Mouse (Mus musculus): Measurements from ENCODE around the gene Farp1.

The Farp1 gene

DNA sequence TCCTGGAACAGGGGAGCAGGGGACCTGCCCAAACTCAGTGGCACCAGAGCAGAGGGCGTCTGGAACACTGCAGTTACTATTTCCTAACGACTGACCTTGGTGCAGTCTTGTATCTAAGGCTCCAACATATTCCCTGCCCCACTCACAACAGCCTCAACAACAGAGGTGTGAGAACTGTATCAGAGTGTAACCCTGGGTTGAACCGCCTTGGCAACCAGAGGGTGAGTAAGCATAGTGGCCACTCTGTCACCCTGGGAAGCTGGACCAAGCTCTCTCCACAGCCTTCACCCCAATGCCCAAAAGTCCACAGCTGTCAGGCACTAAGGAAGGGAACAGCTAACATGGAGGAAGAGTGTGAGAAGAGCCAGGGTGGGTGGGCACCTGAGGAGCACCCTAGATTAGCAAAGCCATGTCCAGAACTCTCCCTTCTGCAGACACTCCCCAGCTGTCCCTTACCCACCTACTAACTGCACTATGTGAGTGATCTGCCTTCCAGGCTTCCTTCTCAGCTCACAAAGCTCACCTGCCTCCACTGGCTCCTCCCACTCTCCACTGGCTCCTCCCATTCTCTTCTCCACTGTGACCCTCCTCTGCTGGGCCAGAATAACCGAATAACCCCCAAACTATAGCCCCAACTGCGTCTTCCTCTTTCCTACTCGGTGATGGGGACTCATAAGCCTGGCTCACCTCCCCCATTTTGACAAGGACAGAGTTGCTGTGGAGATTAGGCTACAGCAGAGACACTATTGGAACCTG, 275.5 kb downstream of the Farp1 start:
- CTCF ChIA-PET: no interaction called here

DNA sequence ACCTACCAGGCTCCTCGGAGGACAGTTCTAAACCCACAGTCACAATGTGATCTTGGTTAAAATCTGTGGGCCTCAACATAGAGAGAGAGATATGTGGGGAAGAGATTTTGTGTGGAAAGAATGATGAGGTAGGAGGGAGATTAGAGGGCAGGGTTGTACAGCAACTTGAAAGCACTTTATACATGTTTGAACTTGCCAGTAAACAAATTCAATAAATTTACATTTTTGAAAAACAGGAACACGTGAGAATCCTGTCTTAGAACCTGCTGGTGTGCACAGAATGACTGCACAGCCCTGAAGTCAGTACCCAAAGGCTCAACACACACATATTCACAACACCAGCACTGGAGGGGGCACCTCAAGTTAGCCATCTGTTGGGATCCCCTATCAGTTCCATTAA, 276.1 kb downstream of the Farp1 start:
- CTCF ChIA-PET: no interaction called here

DNA sequence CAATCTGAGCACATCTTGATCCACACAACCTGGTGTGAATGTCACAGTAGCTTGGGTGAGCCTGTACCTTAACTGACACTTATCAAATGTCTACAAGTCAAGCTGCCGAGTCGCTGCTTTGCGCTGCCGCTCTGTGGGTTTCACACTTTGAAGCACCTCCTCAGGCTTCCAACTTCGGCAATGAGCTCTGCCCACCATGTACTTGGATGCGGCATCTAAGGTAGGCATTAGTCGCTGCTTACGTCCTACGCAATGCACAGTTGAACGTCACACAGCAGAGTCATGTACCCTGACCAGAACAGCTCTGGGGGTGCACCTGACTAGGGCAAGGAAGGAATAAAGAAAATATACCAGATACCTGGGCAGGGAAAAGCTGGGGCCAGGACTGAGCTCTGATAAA, 278.3 kb downstream of the Farp1 start:
- CTCF ChIA-PET: no interaction called here

DNA sequence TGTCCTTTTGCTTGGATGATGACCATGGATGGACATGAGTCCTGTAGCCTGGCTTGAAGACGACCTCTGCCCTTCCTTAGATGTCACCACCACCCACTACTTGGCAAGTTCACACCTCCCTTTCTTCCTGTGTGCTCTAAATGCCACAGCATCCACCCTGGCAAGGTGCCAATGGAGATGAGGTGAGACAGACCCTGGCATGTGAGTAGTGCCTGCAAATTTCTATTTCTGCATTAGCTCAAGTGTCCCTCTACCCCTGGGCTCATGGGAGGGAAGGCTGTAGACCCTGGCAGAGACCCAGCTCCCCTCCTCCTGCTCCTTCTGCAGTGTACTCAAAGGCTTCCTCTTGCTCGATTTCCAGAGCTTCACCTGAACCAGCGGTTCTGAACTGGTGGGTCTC, 279.9 kb downstream of the Farp1 start:
- CTCF ChIA-PET: interaction anchor here (0.6 to 0.9 kb wide), 3 partner anchors 10 to 108 kb away, joined by 3 to 6 read pairs (median 3); no protein-coding TSS in a partner anchor

DNA sequence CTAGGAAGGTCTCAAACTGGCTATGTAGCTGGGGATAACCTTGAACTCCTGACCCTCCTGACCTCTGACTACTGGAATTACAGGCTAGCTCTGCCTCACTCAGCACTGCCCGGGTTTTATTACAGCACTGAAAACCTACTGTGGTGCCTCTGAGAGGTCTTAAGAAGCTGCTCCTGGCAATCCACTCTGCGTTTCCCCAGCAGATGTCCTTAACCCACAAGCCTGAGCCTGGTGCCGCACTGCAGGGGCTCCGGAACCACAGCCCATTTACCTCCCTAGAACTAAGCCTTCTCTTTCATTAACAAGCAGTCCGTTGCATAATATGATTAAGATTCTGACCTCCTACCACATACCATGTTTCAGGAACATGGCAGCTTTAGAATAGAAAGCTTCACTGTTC, 281.1 kb downstream of the Farp1 start:
- CTCF ChIA-PET: interaction anchor here (0.7 kb wide), 1 partner anchor 13 kb away, joined by 3 read pairs; no protein-coding TSS in a partner anchor

DNA sequence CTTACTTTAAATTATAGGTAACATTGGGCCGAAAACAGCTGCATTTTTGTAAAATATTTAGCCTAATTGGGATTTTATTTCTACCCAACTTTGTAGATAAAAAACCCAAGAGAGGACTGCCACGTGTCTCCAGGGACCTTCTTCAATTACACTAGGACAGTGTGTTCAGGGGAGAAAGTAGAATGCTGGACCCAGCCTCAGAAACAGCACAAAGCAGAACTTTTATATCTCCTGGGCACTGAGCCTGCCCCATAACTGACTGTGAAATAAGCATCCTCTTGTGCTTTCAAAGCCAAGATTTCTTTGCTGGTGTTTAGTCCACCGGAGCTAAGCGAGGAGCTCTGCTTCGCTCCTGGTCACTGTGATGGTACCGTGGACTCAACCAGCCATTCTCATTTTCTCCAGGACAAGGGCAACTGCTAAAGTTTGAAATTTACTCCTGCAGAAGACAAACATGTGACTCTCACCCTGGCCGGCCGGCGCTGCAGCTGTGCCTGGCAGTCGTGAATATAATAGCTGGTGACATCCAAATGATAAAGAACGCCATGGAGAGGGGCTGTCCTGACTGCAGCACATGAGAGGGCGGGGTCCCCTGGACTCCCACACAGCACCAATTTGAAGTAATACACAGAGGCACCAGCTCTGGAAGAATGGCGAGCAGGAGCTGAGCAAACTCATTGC, 281.8 kb downstream of the Farp1 start:
- CTCF ChIA-PET: interaction anchor here (0.6 to 0.7 kb wide), 2 partner anchors 13 to 69 kb away, joined by 3 read pairs; no protein-coding TSS in a partner anchor

DNA sequence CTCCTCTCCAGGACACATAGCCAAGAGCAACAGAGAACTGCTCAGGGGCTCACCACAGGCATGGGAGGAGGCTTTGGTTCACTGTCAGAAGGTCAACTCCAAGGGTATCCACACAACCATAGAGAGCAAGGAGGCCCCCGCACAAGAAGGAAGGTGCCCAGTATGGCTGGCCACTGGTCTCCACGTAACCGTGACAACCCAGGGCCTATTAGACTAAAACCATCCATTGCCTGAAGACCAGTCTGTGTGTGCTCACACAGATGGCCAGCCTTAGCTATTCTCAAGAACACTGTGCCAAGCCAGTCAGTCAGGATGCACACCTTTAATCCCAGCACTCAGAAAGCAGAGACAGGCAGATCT, 282.3 kb downstream of the Farp1 start:
- CTCF ChIA-PET: interaction anchor here (0.6 kb wide), 1 partner anchor 70 kb away, joined by 3 read pairs; no protein-coding TSS in a partner anchor

DNA sequence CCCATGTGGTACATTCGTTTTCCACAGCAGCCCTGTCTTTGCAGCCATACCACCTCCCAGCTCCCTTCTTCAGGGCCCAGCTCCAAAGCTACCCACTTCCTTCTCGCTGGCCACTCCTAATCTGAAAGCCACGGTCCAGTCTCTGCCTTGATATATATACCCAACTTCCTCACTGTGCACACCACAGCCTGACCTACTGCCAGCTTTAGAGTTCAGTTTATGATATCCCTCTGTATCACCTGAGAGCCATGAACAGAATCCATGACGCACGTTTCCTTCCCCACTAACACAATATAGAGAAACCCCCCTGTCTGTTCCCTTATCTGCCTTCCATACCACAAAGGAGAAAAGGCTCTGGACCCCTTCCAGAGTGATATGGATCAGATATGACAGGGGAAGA, 283.4 kb downstream of the Farp1 start:
- CTCF ChIA-PET: no interaction called here

DNA sequence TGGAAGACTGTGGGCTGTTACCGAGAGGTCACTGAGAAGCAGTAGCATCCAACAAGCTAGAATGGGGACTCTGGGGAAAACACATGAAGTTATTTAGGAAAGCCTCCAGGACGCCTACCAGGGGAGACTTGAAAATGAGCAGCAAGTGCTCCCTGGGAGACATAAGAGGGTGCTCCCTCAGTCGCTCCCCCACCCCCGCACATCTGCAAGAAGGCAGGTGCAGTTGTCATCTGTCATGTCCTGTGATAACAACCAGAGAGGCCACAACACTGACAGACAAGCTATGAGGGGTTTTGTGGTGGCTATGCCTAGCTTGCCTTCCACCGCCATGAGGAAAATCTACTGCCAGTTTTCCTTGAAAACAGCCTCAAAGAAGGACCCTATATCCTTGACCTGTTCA, 287.1 kb downstream of the Farp1 start:
- CTCF ChIA-PET: no interaction called here

DNA sequence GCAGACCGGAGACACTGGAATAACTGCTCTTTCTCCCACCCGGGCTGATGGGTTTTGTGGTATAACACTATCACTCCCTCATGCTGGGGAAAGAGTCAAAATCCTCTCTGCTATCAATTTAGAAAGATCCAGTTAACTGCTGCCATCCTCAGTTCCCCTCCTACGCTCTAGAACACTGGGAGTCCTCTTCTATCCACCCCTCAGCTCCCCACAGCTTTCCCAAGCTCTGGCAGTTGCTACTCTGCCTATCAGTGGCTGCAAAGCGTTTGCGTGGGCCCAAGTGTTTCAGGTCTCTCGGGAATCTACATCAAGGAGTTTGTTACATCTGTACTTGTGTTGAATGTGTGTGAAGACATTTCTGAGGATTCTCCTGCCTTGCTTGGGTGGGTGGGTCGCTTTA, 287.6 kb downstream of the Farp1 start:
- CTCF ChIA-PET: no interaction called here

DNA sequence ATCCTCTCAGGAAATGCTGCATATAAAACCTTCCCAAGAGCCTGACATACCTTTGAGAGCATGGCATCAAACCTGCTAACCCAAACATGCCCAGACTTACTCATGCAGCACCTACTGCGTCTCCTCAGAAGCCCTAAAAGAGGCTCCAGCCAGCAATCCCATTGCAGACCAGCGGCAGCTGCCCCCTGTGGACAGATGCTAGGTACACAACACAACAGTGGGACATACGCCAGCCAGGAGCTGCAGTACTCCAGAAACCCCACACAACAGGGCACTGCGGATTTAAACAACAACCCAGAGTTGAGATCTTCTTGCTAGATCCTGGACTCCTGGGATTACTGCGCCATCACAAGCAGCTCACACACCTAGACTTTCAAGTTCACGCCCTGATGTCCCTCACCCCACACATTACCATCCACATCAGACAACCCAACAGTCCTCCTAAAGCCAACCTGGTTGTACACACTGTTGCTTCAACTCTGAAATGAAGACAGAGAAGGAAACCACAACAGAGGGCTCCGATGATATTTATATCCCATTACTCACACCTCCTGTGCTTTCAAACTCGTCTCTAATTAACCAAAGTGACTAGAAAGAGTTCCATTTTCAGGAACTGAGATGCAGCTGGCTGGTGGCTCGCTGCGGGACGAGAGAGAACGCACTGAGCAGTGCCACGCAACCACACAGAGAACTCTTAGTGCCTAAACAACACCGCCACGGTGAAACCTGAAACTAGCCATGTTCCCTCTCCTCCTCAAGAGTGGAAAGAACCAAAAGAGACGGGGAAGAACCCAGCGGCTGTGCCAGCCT, 289.7 kb downstream of the Farp1 start:
- CTCF ChIA-PET: interaction anchor here (0.8 to 1.3 kb wide), 2 partner anchors 10 to 66 kb away, joined by 3 read pairs; no protein-coding TSS in a partner anchor

DNA sequence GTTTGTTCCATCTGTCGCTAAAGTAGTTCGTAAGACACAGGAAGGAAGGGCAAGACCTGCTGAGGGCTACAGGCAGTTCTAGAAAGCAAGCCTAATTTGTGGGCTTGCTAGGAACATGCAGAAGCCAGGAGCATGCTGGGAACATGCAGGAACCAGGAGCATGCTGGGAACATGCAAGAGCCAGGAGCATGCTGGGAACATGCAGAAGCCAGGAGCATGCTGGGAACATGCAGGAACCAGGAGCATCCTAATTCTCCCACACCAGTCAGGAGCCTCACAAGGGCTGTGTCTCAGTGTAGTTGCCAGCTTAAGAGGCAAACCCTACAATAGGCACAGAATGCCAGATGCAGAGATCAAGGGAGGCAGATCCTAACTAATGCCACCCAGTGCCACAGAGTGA, 291.4 kb downstream of the Farp1 start:
- CTCF ChIA-PET: no interaction called here

DNA sequence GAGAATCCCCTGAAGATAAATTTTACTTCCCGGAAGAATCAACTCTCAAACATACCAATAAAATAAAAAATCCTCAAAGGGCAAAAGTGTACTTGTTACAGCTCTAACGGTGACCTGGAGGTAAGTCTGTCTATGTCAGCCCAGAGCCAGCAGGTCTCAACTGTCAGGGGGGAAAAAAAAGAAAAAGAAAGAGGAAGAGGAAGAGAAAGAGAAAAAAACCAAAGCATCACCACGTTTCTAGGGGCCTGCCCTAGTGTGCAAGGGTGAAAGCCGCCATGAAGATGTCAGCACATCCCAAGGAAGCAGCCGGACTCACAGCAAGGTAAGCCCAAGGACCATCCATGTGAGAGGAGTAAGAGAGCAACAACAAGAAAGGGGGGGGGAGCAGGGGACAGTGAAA, 293.9 kb downstream of the Farp1 start:
- CTCF ChIA-PET: interaction anchor here (0.6 to 1.0 kb wide), 2 partner anchors 13 to 95 kb away, joined by 3 read pairs; no protein-coding TSS in a partner anchor

DNA sequence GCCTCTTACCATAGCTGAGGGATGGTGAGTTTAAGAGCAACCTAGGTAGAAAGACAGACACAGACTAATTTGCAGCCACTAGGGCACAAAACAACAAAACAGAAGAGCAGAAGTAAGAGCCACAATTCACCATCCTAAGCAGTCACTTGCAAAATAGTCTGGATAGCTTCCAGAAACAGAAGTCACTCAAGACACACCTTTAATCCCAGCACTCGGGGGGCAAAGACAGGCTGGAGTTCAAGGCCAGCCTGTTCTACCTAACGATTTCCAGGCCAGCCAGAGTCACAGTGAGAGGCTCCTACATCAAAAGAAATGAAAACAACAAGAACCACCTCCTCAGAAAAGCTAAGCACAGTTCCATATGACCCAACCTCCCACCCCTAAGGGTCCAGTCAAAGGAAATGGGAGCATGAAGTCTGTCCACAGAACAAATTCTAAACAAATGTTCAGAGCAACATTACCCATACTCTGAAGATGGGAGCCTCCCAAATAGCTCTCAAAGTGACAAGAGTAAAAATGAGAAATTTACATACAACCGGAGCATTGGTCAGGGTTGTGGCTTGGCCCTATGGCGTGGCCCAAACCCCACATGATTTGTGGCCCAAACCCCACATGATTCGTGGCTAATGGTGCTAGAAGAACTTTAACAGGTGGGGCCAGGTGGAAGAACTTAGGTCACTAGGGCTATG, 294.5 kb downstream of the Farp1 start:
- CTCF ChIA-PET: interaction anchor here (0.5 to 1.0 kb wide), 4 partner anchors 13 to 95 kb away, joined by 3 to 4 read pairs (median 3); no protein-coding TSS in a partner anchor

DNA sequence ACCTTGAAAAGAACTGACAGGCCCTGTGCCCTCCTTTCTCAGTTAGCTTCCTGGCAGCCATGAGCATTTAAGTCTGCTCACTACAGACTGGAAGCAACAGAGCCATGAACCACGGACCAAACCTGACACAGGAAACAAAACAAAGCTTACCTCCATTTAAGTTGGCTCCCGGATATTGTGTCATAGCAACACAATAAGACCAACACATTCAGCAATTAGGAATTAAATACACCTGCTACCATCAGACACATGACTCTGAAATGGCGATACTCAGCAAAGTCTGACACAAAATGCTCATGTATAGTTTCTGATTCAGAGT, 295.0 kb downstream of the Farp1 start:
- CTCF ChIA-PET: interaction anchor here (0.6 to 1.0 kb wide), 2 partner anchors 14 to 37 kb away, joined by 3 read pairs; no protein-coding TSS in a partner anchor

All from spleen, embryonic (tissue).